Mouse (Mus musculus) lung, adult 2 months (tissue): ENCODE measurements at regions not wholly inside any gene's neighbourhood (a gene's known extent, or its start where the extent isn't known, plus 50 kb on each side); places are given as distances from the start of the nearest gene placed in this dataset.
A peak's percentile ranks its signal among the peaks of the same experiment; 100 is the strongest.

ENCODE experiments used
- DNase-seq: peaks from one replicate; pipeline ENCODE4 v3.0.0; 2022
- H3K4me1 ChIP-seq: fragments of 200-500 bp; 2 replicates; pipeline ENCODE4 v1.6.1; 2011; ENCODE audit warnings: low read length; ENCODE audit not compliant: control insufficient read depth, insufficient read depth
- H3K4me3 ChIP-seq: fragments of 200-500 bp; replicated peaks from 2 replicates; pipeline ENCODE3; 2011; ENCODE audit warnings: low read depth, mild to moderate bottlenecking, control low read depth, low read length; ENCODE audit errors: extremely low read depth
- CTCF ChIP-seq: fragments of 200-500 bp; IDR thresholded peaks from 2 replicates; pipeline ENCODE4 v1.5.1; 2011; ENCODE audit warnings: mild to moderate bottlenecking, low read length, control low read depth; ENCODE audit not compliant: insufficient read depth
- POLR2A ChIP-seq: fragments of 200-500 bp; IDR thresholded peaks from 2 replicates; pipeline ENCODE4 v1.6.1; 2011; ENCODE audit warnings: low read depth, mild to moderate bottlenecking, control low read depth, low read length, borderline replicate concordance; ENCODE audit errors: extremely low read depth
- WGBS: fragments of 180-500 bp; shearing (Covaris S2); methylation state at CpG from one replicate; pipeline ENCODE4 v1.1.7; 2018; 5-methylcytosine and 5-hydroxymethylcytosine counted together

DNA sequence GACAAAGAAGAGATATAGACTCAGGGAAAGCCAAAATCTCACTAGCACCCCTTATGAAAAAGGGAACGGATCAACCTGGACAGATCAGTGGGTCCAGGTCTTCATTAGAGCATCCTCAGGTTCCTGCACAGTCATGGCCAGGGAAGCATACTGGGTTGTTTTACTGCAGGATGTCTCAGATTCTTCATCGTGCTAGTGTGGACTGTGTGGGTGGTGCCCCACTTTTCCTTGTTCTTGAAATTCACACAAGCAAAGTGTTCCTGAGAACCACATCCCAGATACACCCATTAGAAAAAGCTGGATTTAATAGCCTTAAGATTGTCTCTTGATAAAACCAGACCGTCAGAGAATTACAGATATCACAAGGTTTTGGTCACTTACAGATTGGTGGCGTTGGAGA is 107.1 kb downstream of the 2410131K14Rik start:
- 0 out of 2 replicates have a peak, but pooled peaks cover 2% of the 10 kb centered on the region for H3K4me1 ChIP-seq
- TF ChIP-seq POLR2A = no peak
- TF ChIP-seq CTCF = no peak
- WGBS = 88% methylated on average over 4 of the region's 4 CpGs
- DNase-seq = no peak
- H3K4me3 ChIP-seq = no peak overlapping the region

DNA sequence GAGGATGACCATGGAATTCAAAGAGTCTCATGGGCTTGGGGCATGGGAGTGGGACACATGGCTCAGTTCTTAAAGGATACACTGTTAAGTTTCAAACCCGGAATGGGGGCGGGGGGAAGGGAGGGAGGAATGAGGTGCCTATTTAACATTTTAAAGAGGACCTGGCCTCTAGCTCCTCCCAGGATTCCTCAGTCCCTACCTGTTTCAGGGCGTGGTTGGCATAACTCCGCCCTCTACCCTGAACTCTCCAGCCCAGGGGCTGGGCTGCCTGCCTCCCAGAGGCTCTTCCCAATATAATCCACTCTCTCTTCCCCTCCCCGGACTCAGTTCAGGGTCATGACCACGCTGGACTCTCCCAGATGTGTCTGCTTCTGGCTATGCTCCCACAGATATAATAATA is 108.0 kb downstream of the 2410131K14Rik start:
- no peak for DNase-seq

DNA sequence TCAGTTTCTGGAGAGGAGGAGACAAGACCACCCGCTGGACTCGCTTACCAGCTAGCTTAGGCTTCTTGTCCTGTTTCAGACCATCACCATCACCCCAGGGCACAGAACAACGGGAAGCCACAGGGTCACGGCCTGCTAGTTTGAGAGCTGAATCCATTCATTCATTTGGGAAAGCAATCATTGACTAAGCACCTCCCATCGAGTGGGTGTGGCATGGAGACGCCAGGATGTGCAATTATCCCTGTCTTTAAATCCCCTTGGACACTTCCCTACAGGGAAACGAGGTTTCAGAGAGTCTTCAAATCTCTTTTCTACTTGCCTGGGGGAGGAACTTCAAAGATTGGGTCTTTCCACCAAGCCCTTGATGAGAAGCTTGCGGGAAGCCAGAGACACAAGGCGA is 108.7 kb downstream of the 2410131K14Rik start:
- no peak for DNase-seq
- Histone ChIP-seq H3K4me1 (0 out of 2 replicates have a peak, but pooled peaks cover 2% of the 10 kb centered on the region), H3K4me3 (no peak overlapping the region)
- 38% methylated on average over 9 of the region's 9 CpGs for WGBS
- TF ChIP-seq CTCF (no peak), POLR2A (no peak)

More for the DNA sequence above, 108.0 kb downstream of the 2410131K14Rik start:
- TF ChIP-seq POLR2A (no peak), CTCF (no peak)
- no peak overlapping the region for H3K4me3 ChIP-seq
- 54% methylated on average over 6 of the region's 6 CpGs for WGBS
- 0 out of 2 replicates have a peak, but pooled peaks cover 2% of the 10 kb centered on the region for H3K4me1 ChIP-seq

DNA sequence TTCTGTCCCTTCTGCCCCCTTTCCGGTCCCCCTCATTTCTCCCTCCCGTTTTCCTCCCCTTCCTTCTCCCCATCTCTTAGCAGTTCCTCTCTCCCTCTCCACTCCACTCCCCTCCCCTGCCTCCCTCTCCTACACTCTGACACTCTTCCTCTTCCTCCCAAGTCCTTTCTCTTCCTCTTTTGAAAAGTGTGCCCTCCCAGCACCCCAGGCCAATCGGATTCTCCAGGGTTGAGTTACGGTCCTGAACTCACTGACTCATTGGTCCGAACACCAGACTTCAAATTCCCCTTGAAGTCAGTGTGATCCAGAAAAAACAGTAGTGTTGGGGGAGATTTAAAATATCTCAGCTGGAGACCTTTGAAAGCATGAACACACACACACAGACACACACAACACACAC is 109.1 kb downstream of the 2410131K14Rik start:
- H3K4me1 ChIP-seq = 0 out of 2 replicates have a peak, but pooled peaks cover 2% of the 10 kb centered on the region
- TF ChIP-seq CTCF (no peak), POLR2A (no peak)
- DNase-seq = no peak
- 36% methylated on average over 5 of the region's 5 CpGs for WGBS
- no peak overlapping the region for H3K4me3 ChIP-seq

DNA sequence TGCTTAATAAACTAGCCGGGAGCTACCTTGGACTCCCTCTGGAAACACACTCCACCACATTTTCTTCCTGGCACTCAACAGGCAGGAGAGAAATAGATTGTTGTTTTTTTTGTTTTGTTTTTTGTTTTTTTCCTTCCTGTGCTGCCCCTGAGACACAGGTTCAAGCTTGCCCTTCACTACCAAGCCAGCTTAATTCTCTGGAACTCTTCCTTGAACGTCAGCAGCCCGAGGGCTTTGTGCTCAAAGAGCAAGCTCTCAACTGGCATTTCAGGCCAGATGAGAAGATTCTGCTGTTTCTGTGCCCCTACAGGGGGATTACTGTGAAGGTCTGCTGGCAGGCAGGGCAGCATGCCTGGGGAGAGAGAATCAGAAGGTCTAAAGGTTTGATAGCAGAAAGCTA is 109.8 kb downstream of the 2410131K14Rik start:
- Histone ChIP-seq H3K4me1 (peaks cover 2% of the 10 kb centered on the region; the same call in 1 of the 2 replicates), H3K4me3 (no peak overlapping the region)
- TF ChIP-seq CTCF (no peak), POLR2A (no peak)
- no peak for DNase-seq
- WGBS = 47% methylated on average over 3 of the region's 3 CpGs

DNA sequence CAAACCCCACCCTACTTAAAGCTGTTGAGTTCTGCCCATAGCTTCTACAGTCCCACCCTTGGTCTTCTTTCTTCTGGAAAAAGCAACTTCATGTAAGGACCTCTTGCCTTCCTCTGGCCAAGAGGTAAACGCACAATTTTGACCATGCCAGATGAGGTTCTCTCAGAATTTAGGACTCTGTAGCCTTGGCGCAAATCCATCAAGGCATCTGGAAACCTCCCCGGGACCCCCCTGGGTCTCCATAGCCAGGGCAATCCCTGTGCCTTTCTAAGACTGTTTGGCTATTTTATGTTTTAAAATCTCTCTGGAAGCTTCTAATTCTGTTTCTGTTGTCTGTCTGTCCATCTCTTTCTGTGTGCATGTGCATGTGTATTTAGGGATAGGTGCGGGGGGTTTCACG is 110.3 kb downstream of the 2410131K14Rik start:
- 78% methylated on average over 5 of the region's 5 CpGs for WGBS
- TF ChIP-seq CTCF (no peak), POLR2A (no peak)
- H3K4me3 ChIP-seq = no peak overlapping the region
- no peak for DNase-seq
- peaks cover 2% of the 10 kb centered on the region; the same call in 1 of the 2 replicates for H3K4me1 ChIP-seq

DNA sequence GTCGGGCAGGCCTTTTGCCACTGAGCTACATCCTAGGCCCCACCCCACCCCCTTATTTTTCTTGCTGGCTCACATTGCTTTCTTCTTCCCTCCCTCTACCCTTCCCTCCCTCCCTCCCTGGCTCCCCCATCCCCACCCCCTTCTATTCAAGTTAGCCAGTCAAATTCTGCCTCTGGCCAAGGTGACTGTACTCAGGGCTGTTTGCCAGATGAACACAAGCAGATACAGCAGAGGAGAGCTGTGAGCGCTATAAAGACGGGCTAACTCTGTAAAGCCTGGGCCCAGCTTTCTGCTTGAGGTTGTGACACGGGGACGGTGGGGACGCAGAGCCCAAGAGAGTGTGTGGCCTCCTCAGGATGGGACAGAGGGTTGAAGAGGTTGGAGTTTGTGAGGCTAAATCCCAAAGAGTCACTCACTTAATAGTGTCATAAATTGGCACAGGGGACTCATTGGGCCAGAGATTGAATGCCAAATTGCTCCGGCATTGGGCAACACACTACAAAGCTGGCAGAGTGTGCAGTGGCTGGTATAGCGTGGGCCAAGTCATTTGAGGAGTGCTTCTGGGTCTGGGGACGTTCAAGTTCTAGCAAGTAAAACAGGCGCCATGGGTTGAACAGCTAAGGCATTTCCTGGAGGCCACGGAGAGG is 110.8 kb downstream of the 2410131K14Rik start:
- peak; percentile 49 for DNase-seq
- WGBS = 61% methylated on average over 11 of the region's 11 CpGs

DNA sequence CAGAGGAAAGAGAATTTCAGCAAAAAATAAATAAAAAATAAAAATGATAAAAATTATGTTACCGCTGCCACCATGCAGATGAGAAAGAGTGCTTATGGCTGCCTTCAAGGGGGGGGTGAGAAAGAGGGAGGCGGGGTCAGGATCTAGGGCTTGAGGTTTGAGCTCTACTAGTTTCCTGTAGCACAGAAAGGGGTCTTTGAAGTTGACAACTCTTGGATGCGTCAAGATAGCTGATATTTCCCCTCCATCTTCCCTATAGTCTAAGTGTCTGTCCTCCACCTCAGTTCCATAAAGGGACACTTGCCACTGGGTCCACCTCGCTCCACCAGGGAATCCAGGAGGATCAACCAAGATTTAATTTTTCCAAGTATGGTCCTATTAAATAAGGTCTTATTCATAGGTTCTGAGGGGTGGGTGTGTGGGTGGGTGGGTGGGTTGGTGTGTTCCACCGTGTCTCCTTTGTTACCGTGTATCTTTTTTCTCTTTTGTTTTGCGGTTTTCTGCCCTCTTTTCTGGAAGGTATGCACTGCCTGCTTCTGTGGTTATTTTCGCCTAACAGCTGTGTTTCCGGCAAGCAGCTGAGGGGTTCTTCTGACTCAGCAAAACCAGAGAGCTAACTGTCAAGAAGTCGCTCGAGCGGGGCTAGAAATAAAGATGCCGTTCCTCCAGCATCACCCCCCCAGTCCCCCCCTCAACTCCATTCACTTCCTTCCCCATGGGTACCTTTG is 114.8 kb downstream of the 2410131K14Rik start:
- Histone ChIP-seq H3K4me1 (peaks cover 2% of the 10 kb centered on the region; the same call in 1 of the 2 replicates), H3K4me3 (no peak overlapping the region)
- 55% methylated on average over 13 of the region's 13 CpGs for WGBS
- TF ChIP-seq POLR2A = no peak
- no peak for DNase-seq

More for the DNA sequence above, 110.8 kb downstream of the 2410131K14Rik start:
- TF ChIP-seq POLR2A (no peak), CTCF (no peak)
- H3K4me3 ChIP-seq = no peak overlapping the region
- H3K4me1 ChIP-seq = peaks cover 2% of the 10 kb centered on the region; the same call in 1 of the 2 replicates

DNA sequence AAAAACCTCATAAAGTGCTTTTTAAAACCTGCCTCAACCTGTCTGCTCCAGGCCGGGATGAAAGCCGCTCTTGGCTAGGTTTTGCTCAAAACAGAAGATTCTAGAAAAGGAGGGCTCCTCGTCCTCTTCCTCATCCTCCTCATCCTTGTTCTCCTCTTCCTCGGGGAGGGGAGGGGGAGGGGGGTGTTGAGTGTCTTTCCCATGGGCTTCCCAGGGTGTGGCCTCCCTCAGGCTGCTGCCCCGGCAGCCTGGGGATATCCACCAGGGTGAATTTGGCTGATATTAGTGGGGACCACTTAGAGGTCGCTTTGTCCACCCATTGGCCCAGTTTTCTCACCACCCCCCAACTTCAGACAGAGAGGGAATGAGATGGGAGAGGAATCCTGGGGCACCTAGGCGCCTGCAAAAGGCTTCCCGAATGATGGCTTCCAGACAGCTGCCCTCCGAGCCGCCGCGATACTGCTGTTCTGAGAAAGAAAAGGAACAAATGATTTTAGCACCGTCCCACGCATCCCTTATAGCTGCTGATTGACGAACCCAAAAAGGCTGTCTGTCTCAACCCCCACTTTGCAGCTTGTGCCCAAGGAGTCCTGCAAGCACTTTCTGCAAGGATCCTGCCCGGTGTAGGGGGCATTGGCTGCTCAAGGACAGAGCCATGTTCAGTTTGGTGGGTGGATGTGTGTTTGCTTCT is 115.5 kb downstream of the 2410131K14Rik start:
- WGBS = 65% methylated on average over 16 of the region's 16 CpGs
- TF ChIP-seq CTCF = no peak
- no peak for TF ChIP-seq POLR2A
- DNase-seq = no peak

DNA sequence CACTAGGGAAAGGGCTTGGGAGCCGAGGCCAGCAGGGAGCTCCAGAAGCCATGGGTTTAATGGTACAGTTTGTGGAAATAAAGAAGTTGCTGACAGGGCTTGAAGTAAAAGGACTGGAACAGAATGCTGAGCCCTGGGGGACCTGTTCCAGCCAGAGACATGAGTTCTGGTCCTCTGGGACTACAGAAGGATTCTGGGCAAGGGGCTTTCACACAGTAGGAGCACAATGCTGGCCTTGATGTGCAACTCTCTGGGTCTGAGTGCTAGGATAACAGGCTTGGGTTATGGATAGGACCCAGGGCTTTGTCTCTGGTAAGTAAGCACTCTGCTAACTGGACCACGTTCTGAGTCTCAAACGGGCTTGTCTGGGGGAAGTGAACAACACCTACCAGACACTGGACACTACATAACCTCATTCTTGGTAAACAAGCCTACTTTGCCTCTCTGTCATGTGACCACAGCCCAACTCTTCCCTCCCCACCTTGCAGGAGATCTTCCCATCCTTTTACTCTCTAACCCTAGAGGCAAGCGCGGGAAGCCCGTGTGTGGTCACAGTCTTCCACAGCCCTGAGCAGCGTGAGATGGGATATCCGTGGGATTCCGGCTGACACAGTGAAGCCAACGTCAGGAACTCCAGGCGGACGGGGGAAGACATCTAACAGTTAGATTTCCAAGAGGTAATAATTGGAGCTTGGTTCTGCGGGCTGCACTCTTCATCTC is 116.3 kb downstream of the 2410131K14Rik start:
- H3K4me3 ChIP-seq = no peak overlapping the region
- no peak for TF ChIP-seq POLR2A
- no peak for TF ChIP-seq CTCF
- DNase-seq = no peak
- no peaks in the 10 kb centered on the region; the same call in 1 of the 2 replicates for H3K4me1 ChIP-seq
- WGBS = 82% methylated on average over 13 of the region's 13 CpGs

More for the DNA sequence above, 115.5 kb downstream of the 2410131K14Rik start:
- Histone ChIP-seq H3K4me3 (no peak overlapping the region), H3K4me1 (no peaks in the 10 kb centered on the region; the same call in 1 of the 2 replicates)
